Mouse (Mus musculus) heart, embryonic 16.5 days (tissue): ENCODE measurements around the gene Vav2. TPM values are rescaled to one million over a fixed set of nuclear protein-coding genes. Genes with fewer than 3 reads are reported as not detected.

Source experiments
- ATAC-seq: fragments of 200-750 bp; cut with Nextera tagmentation; replicated peaks from 2 replicates; pipeline ENCODE4 v1.8.0; 2017; ENCODE audit warnings: moderate number of reproducible peaks; ENCODE audit not compliant: insufficient read depth, low FRiP score; ENCODE audit errors: extremely low read depth
- H3K27ac ChIP-seq: fragments of 300-500 bp; sonication (generic); 2 replicates; pipeline ENCODE4 v1.5.1; 2014; ENCODE audit warnings: mild to moderate bottlenecking, low read length, control low read depth, moderate library complexity
- H3K27me3 ChIP-seq: fragments of 300-500 bp; sonication (generic); 2 replicates; pipeline ENCODE4 v1.6.1; 2014; ENCODE audit warnings: low read length, mixed read lengths; ENCODE audit not compliant: control insufficient read depth, insufficient read depth
- H3K36me3 ChIP-seq: fragments of 300-500 bp; sonication (generic); 2 replicates; pipeline ENCODE4 v1.6.1; 2014; ENCODE audit not compliant: control insufficient read depth, insufficient read depth
- H3K4me1 ChIP-seq: fragments of 300-500 bp; sonication (generic); 2 replicates; pipeline ENCODE4 v1.6.1; 2014; ENCODE audit warnings: low read length, mixed read lengths; ENCODE audit not compliant: control insufficient read depth, insufficient read depth
- H3K4me2 ChIP-seq: fragments of 300-500 bp; sonication (generic); 2 replicates; pipeline ENCODE4 v1.6.1; 2014; ENCODE audit warnings: low read depth, mild to moderate bottlenecking, control low read depth, low read length
- H3K4me3 ChIP-seq: fragments of 300-500 bp; sonication (generic); 2 replicates; pipeline ENCODE4 v1.5.1; 2014; ENCODE audit warnings: mild to moderate bottlenecking, control low read depth, low read length
- H3K9ac ChIP-seq: fragments of 300-500 bp; sonication (generic); 2 replicates; pipeline ENCODE4 v1.6.1; 2014; ENCODE audit warnings: low read length, control low read depth
- H3K9me3 ChIP-seq: fragments of 300-500 bp; sonication (generic); replicated peaks from 2 replicates; pipeline ENCODE4 v1.6.1; 2016; ENCODE audit warnings: low read length; ENCODE audit not compliant: control insufficient read depth
- WGBS: fragments of 180-500 bp; shearing (Covaris S2); extraction: QIAGEN DNeasy Blood & Tissue Kit; methylation state at CpG from one replicate; pipeline ENCODE4 v1.1.7; 2014; 5-methylcytosine and 5-hydroxymethylcytosine counted together
- polyA plus RNA-seq: library from polyadenylated mRNA; unstranded; fragments of >200 nt; fragmentation: Nextera tagmentation; extraction: Ambion mirVana; gene quantifications from 2 replicates; pipeline ENCODE4 v1.2.1, GENCODE M21; 2015

Gene Vav2
- polyA plus RNA-seq, 1 experiment from 2014 or later = 2.6 TPM

GRCm38 (mm10) chr2:27301444-27302111, 125.3 kb downstream of the Vav2 start:
- Histone ChIP-seq H3K27ac (no peak overlapping the region), H3K9me3 (no peaks in the 10 kb centered on the region), H3K9ac (no peak overlapping the region), H3K36me3 (no peaks in the 10 kb centered on the region), H3K4me3 (no peak overlapping the region), H3K4me1 (peaks cover 6% of the 10 kb centered on the region), H3K4me2 (no peak overlapping the region), H3K27me3 (no peaks in the 10 kb centered on the region)
- ATAC-seq = no peak
- 74% methylated on average over 12 of the region's 12 CpGs for WGBS

DNA sequence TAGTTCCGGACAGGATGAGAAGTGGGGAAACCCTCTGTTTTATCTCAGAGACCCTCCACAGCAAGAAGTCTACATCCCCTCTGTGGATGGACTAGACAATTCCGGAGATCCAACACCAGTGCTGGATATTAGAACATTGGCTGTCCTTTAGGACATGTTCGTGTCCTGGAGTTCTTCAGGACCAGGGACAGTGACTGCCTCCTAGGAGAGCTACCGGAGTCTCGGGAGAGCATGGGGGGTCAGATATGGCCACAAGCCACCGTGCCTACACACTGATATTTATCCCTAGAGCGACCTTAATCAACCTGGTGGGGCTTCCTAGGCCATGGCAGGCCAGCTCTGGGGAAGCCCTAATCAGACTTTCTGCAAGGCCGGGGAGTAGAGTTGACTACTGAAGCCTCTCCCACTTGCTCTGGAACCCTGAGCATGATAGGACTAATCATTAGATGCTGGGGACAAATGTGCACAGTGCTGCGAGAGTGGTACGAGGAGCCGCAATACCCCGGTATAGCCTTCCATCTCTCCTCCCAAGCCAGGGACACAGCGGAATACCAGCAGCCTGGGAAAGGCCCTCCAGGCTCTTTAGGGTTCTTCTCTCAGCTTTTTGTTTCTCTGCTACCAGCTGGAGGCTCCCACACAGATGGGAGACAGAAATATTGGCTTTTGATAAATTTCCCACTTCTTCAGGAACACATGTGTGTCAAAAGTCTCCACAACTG, 125.9 kb downstream of the Vav2 start:
- Histone ChIP-seq H3K9ac (no peak overlapping the region), H3K27me3 (no peaks in the 10 kb centered on the region), H3K4me1 (peaks cover 6% of the 10 kb centered on the region), H3K36me3 (no peaks in the 10 kb centered on the region), H3K4me3 (no peak overlapping the region), H3K27ac (no peak overlapping the region), H3K9me3 (no peaks in the 10 kb centered on the region), H3K4me2 (no peak overlapping the region)
- no peak for ATAC-seq
- 68% methylated on average over 13 of the region's 13 CpGs for WGBS

DNA sequence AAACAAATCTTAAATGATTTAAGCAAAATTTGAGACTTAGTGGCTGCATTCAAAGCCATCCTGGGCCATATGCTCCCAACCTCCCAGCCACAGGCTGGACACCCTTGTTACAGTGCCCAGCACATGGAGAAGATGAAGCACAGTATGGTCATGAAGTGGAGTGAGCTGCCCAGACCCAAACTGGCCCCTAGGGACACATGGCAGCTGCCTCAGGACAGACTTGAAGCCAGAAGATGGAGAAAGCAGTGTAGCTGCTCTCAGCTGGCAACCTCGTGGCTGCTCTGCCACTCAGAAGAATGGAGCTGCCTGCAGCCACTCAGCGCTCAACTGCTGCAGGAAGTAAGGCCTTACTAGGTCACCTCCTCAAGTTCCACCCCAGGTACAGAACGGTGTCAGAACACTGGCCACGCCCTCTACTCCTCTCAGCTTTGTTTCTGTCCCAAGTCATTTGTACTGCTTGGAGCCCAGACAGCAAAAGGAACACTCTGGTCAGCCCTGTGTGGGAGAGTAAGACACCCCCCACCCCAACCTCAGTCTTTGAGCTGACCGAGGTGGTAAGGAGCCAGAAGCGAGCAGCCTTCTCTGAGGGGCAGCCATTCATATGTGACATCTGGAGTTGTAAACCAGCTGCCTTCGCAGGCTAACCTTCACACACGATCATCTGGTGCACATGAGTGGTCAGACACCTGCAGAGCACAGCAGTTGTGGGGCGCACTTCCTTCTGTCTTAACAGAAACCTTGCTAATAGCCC, 130.0 kb downstream of the Vav2 start:
- Histone ChIP-seq H3K4me1 (no peaks in the 10 kb centered on the region), H3K27ac (peak overlapping the region; percentile 49; the same call in 1 of the 2 replicates), H3K27me3 (no peaks in the 10 kb centered on the region), H3K4me2 (no peak overlapping the region), H3K4me3 (no peak overlapping the region), H3K36me3 (no peaks in the 10 kb centered on the region), H3K9ac (no peak overlapping the region), H3K9me3 (no peaks in the 10 kb centered on the region)
- 76% methylated on average over 9 of the region's 9 CpGs for WGBS
- peak; percentile 52 for ATAC-seq

DNA sequence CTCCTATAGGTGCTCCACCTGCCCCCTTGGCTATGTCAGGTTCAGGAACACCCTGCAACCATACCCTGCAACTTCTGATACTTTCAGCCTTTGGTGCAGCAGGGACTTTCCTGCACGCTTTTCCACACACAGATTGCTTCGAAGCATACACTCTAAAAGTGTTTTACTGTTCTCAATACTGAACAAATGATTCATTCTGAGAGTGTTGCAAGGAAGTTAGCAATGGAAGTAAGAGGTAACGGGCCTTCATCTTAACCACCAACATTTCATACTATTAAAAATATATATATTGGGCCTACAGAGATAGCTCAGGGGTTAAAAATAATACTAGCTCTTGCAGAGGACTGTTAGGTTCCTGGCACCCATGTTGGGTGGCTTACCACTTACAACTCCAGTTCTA, 132.1 kb downstream of the Vav2 start:
- H3K27me3 ChIP-seq = no peaks in the 10 kb centered on the region
- whole genome bisulfite sequencing = 91% methylated on average over 3 of the region's 3 CpGs
- H3K27ac ChIP-seq = no peak overlapping the region
- no peaks in the 10 kb centered on the region for H3K9me3 ChIP-seq
- no peak overlapping the region for H3K9ac ChIP-seq
- no peaks in the 10 kb centered on the region; the same call in 1 of the 2 replicates for H3K36me3 ChIP-seq
- H3K4me3 ChIP-seq = no peak overlapping the region
- ATAC-seq = no peak
- no peak overlapping the region for H3K4me2 ChIP-seq
- H3K4me1 ChIP-seq = no peaks in the 10 kb centered on the region

DNA sequence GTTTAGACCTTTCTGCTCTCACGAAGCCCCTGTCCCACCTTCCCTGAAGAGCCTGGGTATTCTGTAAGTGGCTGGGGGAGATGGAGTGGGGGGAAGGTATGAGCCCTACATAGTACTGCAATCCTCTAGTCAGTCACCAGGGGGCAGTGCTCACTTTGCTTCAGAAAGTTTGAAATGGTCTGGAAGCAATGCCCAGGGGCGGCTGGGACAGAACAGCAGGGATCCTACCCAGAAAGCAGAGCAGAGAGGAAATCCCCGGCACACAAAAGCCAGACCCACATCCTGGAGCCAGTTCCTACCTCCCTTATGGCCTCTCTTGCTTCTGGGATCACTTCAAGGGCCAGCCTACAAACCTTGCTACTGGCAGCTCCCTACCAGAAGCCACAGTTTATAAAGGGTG, 137.8 kb downstream of the Vav2 start:
- H3K9ac ChIP-seq = no peak overlapping the region
- H3K36me3 ChIP-seq = no peaks in the 10 kb centered on the region; the same call in 1 of the 2 replicates
- no peaks in the 10 kb centered on the region for H3K9me3 ChIP-seq
- peak overlapping the region; percentile 52 for H3K27ac ChIP-seq
- 14% methylated on average over 3 of the region's 3 CpGs for WGBS
- H3K4me2 ChIP-seq = no peak overlapping the region
- H3K4me1 ChIP-seq = peaks cover 3% of the 10 kb centered on the region; the same call in 1 of the 2 replicates
- no peak overlapping the region for H3K4me3 ChIP-seq
- no peaks in the 10 kb centered on the region for H3K27me3 ChIP-seq
- peak; percentile 57 for ATAC-seq

DNA sequence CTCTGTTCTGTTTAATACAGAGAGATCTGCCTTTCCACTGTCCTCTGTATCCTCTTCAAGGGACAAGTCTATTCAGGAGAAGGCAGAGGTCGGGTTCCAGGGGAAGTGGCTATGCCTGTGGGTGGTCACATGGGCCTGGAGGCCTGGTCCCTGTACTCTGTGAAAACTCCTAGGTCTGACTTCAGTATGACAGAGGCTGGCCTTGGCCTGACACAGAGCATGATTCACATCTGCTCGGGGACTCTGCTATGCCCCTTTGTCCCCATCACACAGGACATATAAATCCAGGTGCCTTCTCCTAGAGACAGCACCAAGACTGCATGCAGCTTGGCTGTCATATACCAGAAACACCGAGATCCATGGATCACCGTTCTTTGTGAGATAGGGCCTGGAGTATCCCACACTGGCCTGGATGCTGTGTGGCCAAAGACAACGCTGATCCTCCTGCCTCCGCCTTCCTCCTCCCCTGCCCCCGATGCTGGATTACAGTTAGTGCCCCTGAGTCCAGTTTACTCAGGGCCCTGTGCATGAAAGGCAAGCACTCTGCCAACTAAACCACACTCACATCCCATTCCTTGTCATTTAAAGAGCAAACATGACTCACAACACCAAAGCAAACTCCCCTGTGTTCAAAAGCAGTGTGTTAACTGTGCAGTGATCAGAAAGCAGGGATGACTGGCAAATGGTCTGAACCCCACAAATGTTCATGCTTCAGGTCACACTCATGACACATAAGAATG, 139.7 kb downstream of the Vav2 start:
- H3K9me3 ChIP-seq = no peaks in the 10 kb centered on the region
- no peak overlapping the region for H3K27ac ChIP-seq
- H3K4me3 ChIP-seq = no peak overlapping the region
- H3K36me3 ChIP-seq = no peaks in the 10 kb centered on the region; the same call in 1 of the 2 replicates
- H3K27me3 ChIP-seq = no peaks in the 10 kb centered on the region
- H3K9ac ChIP-seq = no peak overlapping the region
- H3K4me1 ChIP-seq = peaks cover 3% of the 10 kb centered on the region; the same call in 1 of the 2 replicates
- no peak overlapping the region for H3K4me2 ChIP-seq
- ATAC-seq = no peak
- 81% methylated on average over 7 of the region's 7 CpGs for WGBS

GRCm38 (mm10) chr2:27284441-27284840, 142.4 kb downstream of the Vav2 start:
- Histone ChIP-seq H3K4me3 (no peak overlapping the region), H3K9ac (no peak overlapping the region), H3K4me2 (no peak overlapping the region), H3K27me3 (no peaks in the 10 kb centered on the region), H3K4me1 (peaks cover 8% of the 10 kb centered on the region), H3K36me3 (no peaks in the 10 kb centered on the region), H3K9me3 (no peaks in the 10 kb centered on the region), H3K27ac (no peak overlapping the region)
- 71% methylated on average over 7 of the region's 7 CpGs for WGBS
- no peak for ATAC-seq

- no peak overlapping the region for H3K4me2 ChIP-seq
Observed at GRCm38 (mm10) chr2:27281771-27282170, 145.1 kb downstream of the Vav2 start.

More at GRCm38 (mm10) chr2:27281771-27282170, 145.1 kb downstream of the Vav2 start:
- no peak overlapping the region for H3K9ac ChIP-seq
- H3K9me3 ChIP-seq = no peaks in the 10 kb centered on the region
- ATAC-seq = no peak
- no peak overlapping the region for H3K27ac ChIP-seq
- H3K27me3 ChIP-seq = no peaks in the 10 kb centered on the region
- H3K36me3 ChIP-seq = no peaks in the 10 kb centered on the region
- 89% methylated on average over 9 of the region's 9 CpGs for WGBS
- peaks cover 5% of the 10 kb centered on the region for H3K4me1 ChIP-seq
- no peak overlapping the region for H3K4me3 ChIP-seq
